ENCODE assay signal across 8 mouse cellular contexts in genomic region chr4:148229646-148230045, GRCm38 (mm10). TPM values are rescaled to one million over a fixed set of nuclear protein-coding genes. Genes with fewer than 3 reads are reported as not detected.
DNase-seq lines count a peak whose midpoint lies in the region; ATAC-seq and TF ChIP-seq lines count a peak whose summit lies in the region.

No protein-coding gene starts in this region.

- WGBS in midbrain, embryonic 10.5 days, result 11% methylated on average over 16 of the region's 16 CpGs
- WGBS in midbrain, embryonic 16.5 days, result 11% methylated on average over 16 of the region's 16 CpGs
- WGBS in liver, adult 2 months, result 8% methylated on average over 16 of the region's 16 CpGs
- WGBS in cerebellum, adult 2 months, result 36% methylated on average over 16 of the region's 16 CpGs

- peaks cover 12% of the 10 kb centered on the region for H3K4me1 ChIP-seq in midbrain, embryonic 10.5 days
- peaks cover 3% of the 10 kb centered on the region; the same call in 1 of the 2 replicates for H3K4me1 ChIP-seq in midbrain, embryonic 16.5 days (ENCODE audit: control insufficient read depth, insufficient read depth, low read length)
- no peaks in the 10 kb centered on the region for H3K4me1 ChIP-seq in liver, adult 2 months (ENCODE audit: control insufficient read depth, insufficient read depth, low read length)
- peaks cover 15% of the 10 kb centered on the region; the same call in 1 of the 2 replicates for H3K4me1 ChIP-seq in cerebellum, adult 2 months (ENCODE audit: control insufficient read depth, insufficient read depth, low read length)

- H3K9me3 ChIP-seq in midbrain, embryonic 10.5 days (replicated peaks), result no peaks in the 10 kb centered on the region
- no peaks in the 10 kb centered on the region for H3K9me3 ChIP-seq in midbrain, embryonic 16.5 days (replicated peaks; ENCODE audit: control insufficient read depth, low read length, poor library complexity, severe bottlenecking)

- H3K4me2 ChIP-seq in midbrain, embryonic 16.5 days (ENCODE audit: low read length), result no peak overlapping the region

- no peak for TF ChIP-seq POLR2A in liver, adult 2 months (IDR thresholded peaks at IDR 0.05; ENCODE audit: extremely low read depth, insufficient read depth, low read length)
- no peak for TF ChIP-seq POLR2A in cerebellum, adult 2 months (IDR thresholded peaks at IDR 0.05; ENCODE audit: borderline replicate concordance, insufficient read depth, low read length)

- peak; percentile 70 for DNase-seq in midbrain, embryonic 10.5 days (ENCODE audit: low spot score)
- DNase-seq in adrenal gland, postnatal 10 days, result peak; percentile 84
- DNase-seq in heart, postnatal 36 days, result peak; percentile 55 to 57
- peak; percentile 30 for DNase-seq in liver, adult 2 months (ENCODE audit: extremely low read depth, low read depth, low spot score)
- peak; percentile 5 for DNase-seq in splenic B cell, adult 2 months (ENCODE audit: low read depth, low spot score)
- DNase-seq in left cerebral cortex, postnatal 36 days (ENCODE audit: low spot score in 2 of 2), result no peak
- no peak for DNase-seq in cerebellum, adult 2 months

- no peak overlapping the region for H3K27ac ChIP-seq in midbrain, embryonic 10.5 days (replicated peaks)
- H3K27ac ChIP-seq in midbrain, embryonic 16.5 days (ENCODE audit: low read length), result no peak overlapping the region
- H3K27ac ChIP-seq in liver, adult 2 months (replicated peaks; ENCODE audit: insufficient read depth, low read depth, low read length), result no peak overlapping the region
- no peak overlapping the region for H3K27ac ChIP-seq in cerebellum, adult 2 months (ENCODE audit: insufficient read depth, low read length)

- TF ChIP-seq CTCF in liver, adult 2 months (IDR thresholded peaks at IDR 0.05; ENCODE audit: low read depth, low read length), result peak; percentile 6; the same call in 1 of the 2 replicates
- no peak for TF ChIP-seq CTCF in cerebellum, adult 2 months (IDR thresholded peaks at IDR 0.05; ENCODE audit: borderline replicate concordance, insufficient read depth, low read depth, low read length)

- no peak overlapping the region for H3K4me3 ChIP-seq in midbrain, embryonic 10.5 days
- no peak overlapping the region for H3K4me3 ChIP-seq in midbrain, embryonic 16.5 days (ENCODE audit: low read depth, low read length)
- no peak overlapping the region for H3K4me3 ChIP-seq in liver, adult 2 months (ENCODE audit: insufficient read depth, low read depth, low read length)
- H3K4me3 ChIP-seq in cerebellum, adult 2 months (replicated peaks; ENCODE audit: insufficient read depth, low read depth, low read length), result no peak overlapping the region

- peaks cover 23% of the 10 kb centered on the region for H3K27me3 ChIP-seq in midbrain, embryonic 10.5 days (ENCODE audit: low read depth, poor library complexity, severe bottlenecking)
- no peaks in the 10 kb centered on the region for H3K27me3 ChIP-seq in midbrain, embryonic 16.5 days (ENCODE audit: control insufficient read depth, insufficient read depth, low read depth, low read length)
- no peaks in the 10 kb centered on the region for H3K27me3 ChIP-seq in liver, adult 2 months (ENCODE audit: control insufficient read depth, insufficient read depth, low read length)
- H3K27me3 ChIP-seq in splenic B cell, adult 2 months (ENCODE audit: control insufficient read depth, insufficient read depth, low read length, poor library complexity, severe bottlenecking), result no peaks in the 10 kb centered on the region
- no peaks in the 10 kb centered on the region; the same call in 1 of the 2 replicates for H3K27me3 ChIP-seq in cerebellum, adult 2 months (ENCODE audit: control insufficient read depth, insufficient read depth, low read length)

- no peaks in the 10 kb centered on the region for H3K36me3 ChIP-seq in midbrain, embryonic 10.5 days
- H3K36me3 ChIP-seq in midbrain, embryonic 16.5 days (ENCODE audit: control insufficient read depth, insufficient read depth, low read length), result no peaks in the 10 kb centered on the region
- no peaks in the 10 kb centered on the region for H3K36me3 ChIP-seq in liver, adult 2 months (ENCODE audit: control insufficient read depth, insufficient read depth, low read length)
- H3K36me3 ChIP-seq in splenic B cell, adult 2 months (ENCODE audit: control insufficient read depth, insufficient read depth, low read length, poor library complexity, severe bottlenecking), result no peaks in the 10 kb centered on the region

- no peaks in the 10 kb centered on the region for H3K79me2 ChIP-seq in liver, adult 2 months (ENCODE audit: control insufficient read depth, insufficient read depth, low read length)

- ATAC-seq in midbrain, embryonic 16.5 days, result no peak

- intact Hi-C loops in heart, postnatal 36 days (cut with DNase I), result no loop called here
- intact Hi-C loops in left cerebral cortex, postnatal 36 days (cut with DNase I), result no loop called here

- H3K9ac ChIP-seq in midbrain, embryonic 16.5 days (ENCODE audit: low read depth, low read length), result no peak overlapping the region
- H3K9ac ChIP-seq in liver, adult 2 months (ENCODE audit: low read depth, low read length), result no peak overlapping the region

RNA-seq across cellular contexts. Expression of gene Disp3, which starts 58.1 kb away (rescaled TPM):
- polyA plus RNA-seq in midbrain, embryonic 10.5 days (2016; fragmentation: Nextera tagmentation; extraction: Ambion mirVana), result 3.2 and 3.7 TPM in 2 replicates
- polyA plus RNA-seq in midbrain, embryonic 16.5 days (2015; fragmentation: Nextera tagmentation; extraction: Ambion mirVana), result 12.4 and 12.7 TPM in 2 replicates
- 1 to 10 TPM in 1 of 2 experiments, under 1 TPM in 1; 0.79 to 1.2 TPM for total RNA-seq in adrenal gland, postnatal 10 days (2021)
- total RNA-seq in heart, postnatal 36 days (2021), result not detected
- total RNA-seq in liver, adult 2 months (2014; rRNA removed), result not detected in 2 replicates
- not detected in 2 replicates for polyA plus RNA-seq in liver, adult 2 months (2012; rRNA removed)
- 10 to 100 TPM; 24.3 to 34.8 TPM for total RNA-seq in left cerebral cortex, postnatal 36 days (2021)
- polyA plus RNA-seq in cerebellum, adult 2 months (2012; rRNA removed), result 13.6 and 15.3 TPM in 2 replicates

Comparison
In these comparisons a context has a peak if more than half of its experiments do, and no peak if none do; other contexts are left out.
1. DNase-seq: peak in midbrain, embryonic 10.5 days (single experiment), adrenal gland, postnatal 10 days (single experiment), heart, postnatal 36 days (2 of 2), liver, adult 2 months (single experiment) and splenic B cell, adult 2 months (single experiment); none in left cerebral cortex, postnatal 36 days (0 of 2) and cerebellum, adult 2 months (0 of 2).
2. RNA of gene Disp3, which starts 58.1 kb away (total RNA-seq): 24.3 to 34.8 TPM in left cerebral cortex, postnatal 36 days; 0.79 to 1.2 TPM in adrenal gland, postnatal 10 days, not detected in heart, postnatal 36 days and not detected in liver, adult 2 months; every median in the first group is over 10 times any median in the second.